ENCODE assay signal across 9 mouse cellular contexts in the genomic region with DNA sequence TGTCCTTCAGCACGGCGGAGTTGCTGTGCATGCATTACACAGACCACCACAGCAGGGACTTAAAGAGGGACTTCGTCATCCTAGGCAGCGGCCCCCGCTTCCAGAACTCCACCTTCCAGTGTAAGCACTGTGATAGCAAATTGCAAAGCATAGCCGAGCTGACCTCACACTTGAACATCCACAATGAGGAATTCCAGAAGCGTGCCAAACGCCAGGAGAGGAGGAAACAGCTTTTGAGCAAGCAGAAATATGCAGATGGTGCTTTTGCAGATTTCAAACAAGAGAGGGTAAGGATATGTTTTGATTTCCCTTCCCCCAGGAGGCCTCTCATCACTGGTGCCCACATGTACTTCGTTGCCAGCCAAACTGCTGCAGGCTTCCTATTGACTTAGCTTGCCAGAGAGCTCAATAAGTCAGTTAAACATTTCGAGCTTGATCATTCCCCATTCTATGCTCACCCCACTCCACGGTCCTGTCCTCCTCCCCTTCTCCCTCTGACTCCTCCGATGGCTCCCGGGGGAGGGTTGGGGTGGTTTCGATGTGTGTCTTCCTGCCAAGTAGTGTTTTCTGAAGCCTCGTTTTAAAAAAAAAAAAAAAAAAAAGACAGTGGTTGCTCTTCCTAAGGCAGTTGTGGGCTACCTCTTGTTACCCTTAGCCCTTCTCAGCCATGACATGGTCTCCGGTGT.
DNase-seq lines count a peak whose midpoint lies in the region; ATAC-seq lines count a peak whose summit lies in the region.
"Had no signal": no experiment of that assay in that cellular context is flagged by ENCODE, and none has a peak within 500 bp of the region (broad histone marks: within the 10 kb centered on the region; RNA-seq: fewer than 3 reads in every experiment).

No protein-coding gene starts in this region.

- no peak overlapping the region for H3K4me2 ChIP-seq in kidney, embryonic 15.5 days
- no peak overlapping the region for H3K4me2 ChIP-seq in stomach, embryonic 16.5 days (ENCODE audit: low read depth, low read length)
- H3K4me2 ChIP-seq in liver, embryonic 11.5 days = no peak overlapping the region
- H3K4me2 ChIP-seq: neural tube, embryonic 12.5 days had no signal

- 71% methylated on average over 16 of the region's 16 CpGs for WGBS in kidney, embryonic 15.5 days
- WGBS in stomach, embryonic 16.5 days = 65% methylated on average over 16 of the region's 16 CpGs
- 78% methylated on average over 16 of the region's 16 CpGs for WGBS in liver, embryonic 11.5 days

- H3K4me3 ChIP-seq in kidney, embryonic 15.5 days (replicated peaks) = no peak overlapping the region
- H3K4me3 ChIP-seq in stomach, embryonic 16.5 days (replicated peaks; ENCODE audit: low read length) = no peak overlapping the region
- no peak overlapping the region for H3K4me3 ChIP-seq in liver, embryonic 11.5 days (ENCODE audit: low read depth, low read length)
- H3K4me3 ChIP-seq: neural tube, embryonic 12.5 days had no signal

- no peak for DNase-seq in kidney, postnatal 4 days
- DNase-seq in heart, postnatal 4 days = peak; percentile 55
- peak; percentile 46 to 74 for DNase-seq in left cerebral cortex, postnatal 14 days (ENCODE audit: low spot score in 2 of 2)
- DNase-seq in liver, embryonic 11.5 days (ENCODE audit: low spot score) = no peak
- DNase-seq: cerebellum, postnatal 36 days had no signal

- H3K4me1 ChIP-seq in kidney, embryonic 15.5 days = peaks cover 6% of the 10 kb centered on the region; the same call in 1 of the 2 replicates
- no peaks in the 10 kb centered on the region for H3K4me1 ChIP-seq in stomach, embryonic 16.5 days (ENCODE audit: control insufficient read depth, insufficient read depth, low read length)
- no peaks in the 10 kb centered on the region for H3K4me1 ChIP-seq in liver, embryonic 11.5 days (replicated peaks; ENCODE audit: control insufficient read depth, insufficient read depth, low read length)
- H3K4me1 ChIP-seq: neural tube, embryonic 12.5 days had no signal

- no peaks in the 10 kb centered on the region for H3K9me3 ChIP-seq in kidney, embryonic 15.5 days (replicated peaks)
- H3K9me3 ChIP-seq in stomach, embryonic 16.5 days (replicated peaks; ENCODE audit: control insufficient read depth, low read length) = no peaks in the 10 kb centered on the region
- no peaks in the 10 kb centered on the region for H3K9me3 ChIP-seq in liver, embryonic 11.5 days (ENCODE audit: control insufficient read depth, low read length)
- H3K9me3 ChIP-seq: neural tube, embryonic 12.5 days had no signal

- no peaks in the 10 kb centered on the region for H3K27me3 ChIP-seq in kidney, embryonic 15.5 days
- no peaks in the 10 kb centered on the region for H3K27me3 ChIP-seq in stomach, embryonic 16.5 days (ENCODE audit: control insufficient read depth, insufficient read depth, low read length)
- H3K27me3 ChIP-seq in liver, embryonic 11.5 days (replicated peaks; ENCODE audit: control insufficient read depth, insufficient read depth, low read length) = no peaks in the 10 kb centered on the region
- H3K27me3 ChIP-seq: neural tube, embryonic 12.5 days had no signal

- peaks cover 96% of the 10 kb centered on the region for H3K36me3 ChIP-seq in kidney, embryonic 15.5 days
- H3K36me3 ChIP-seq in stomach, embryonic 16.5 days (ENCODE audit: control insufficient read depth, insufficient read depth, low read length) = peaks cover 40% of the 10 kb centered on the region
- H3K36me3 ChIP-seq in liver, embryonic 11.5 days (ENCODE audit: control insufficient read depth, insufficient read depth, low read length) = peaks cover 14% of the 10 kb centered on the region

- intact Hi-C loops in left cerebral cortex, postnatal 14 days (cut with DNase I) = loop anchor here (5.0 kb wide), 2 partner anchors 46 to 66 kb away; a partner anchor contains a TSS

- no peak overlapping the region for H3K9ac ChIP-seq in kidney, embryonic 15.5 days
- H3K9ac ChIP-seq in stomach, embryonic 16.5 days (ENCODE audit: low read length) = no peak overlapping the region
- H3K9ac ChIP-seq in liver, embryonic 11.5 days (ENCODE audit: low read depth, low read length) = no peak overlapping the region
- H3K9ac ChIP-seq: neural tube, embryonic 12.5 days had no signal

- 0 out of 2 replicates have a peak overlapping the region, but pooled peaks have one; percentile 13 for H3K27ac ChIP-seq in kidney, embryonic 15.5 days
- H3K27ac ChIP-seq in stomach, embryonic 16.5 days (ENCODE audit: low read length) = peak overlapping the region; percentile 6; the same call in 1 of the 2 replicates
- H3K27ac ChIP-seq in liver, embryonic 11.5 days (ENCODE audit: low read depth, low read length) = no peak overlapping the region
- H3K27ac ChIP-seq: neural tube, embryonic 12.5 days had no signal

- no peak for ATAC-seq in kidney, embryonic 15.5 days (replicated peaks; ENCODE audit: low FRiP score)
- ATAC-seq in stomach, embryonic 16.5 days (ENCODE audit: insufficient read depth, low FRiP score) = no peak
- ATAC-seq in liver, embryonic 11.5 days (replicated peaks; ENCODE audit: low FRiP score) = no peak
- no peak for ATAC-seq in granulocyte monocyte progenitor cell, adult 5-6 weeks (replicated peaks; ENCODE audit: poor library complexity, severe bottlenecking)

Comparison
In these comparisons a context has a peak if more than half of its experiments do, and no peak if none do; other contexts are left out.
1. DNase-seq: peak in heart, postnatal 4 days (single experiment) and left cerebral cortex, postnatal 14 days (2 of 2); none in kidney, postnatal 4 days (0 of 2) and liver, embryonic 11.5 days (single experiment).